Mouse (Mus musculus): ENCODE data around the gene Dnase2b. TPM values are rescaled to one million over a fixed set of nuclear protein-coding genes. Genes with fewer than 3 reads are reported as not detected.

The Dnase2b gene
- not detected for total RNA-seq (2021)

DNA sequence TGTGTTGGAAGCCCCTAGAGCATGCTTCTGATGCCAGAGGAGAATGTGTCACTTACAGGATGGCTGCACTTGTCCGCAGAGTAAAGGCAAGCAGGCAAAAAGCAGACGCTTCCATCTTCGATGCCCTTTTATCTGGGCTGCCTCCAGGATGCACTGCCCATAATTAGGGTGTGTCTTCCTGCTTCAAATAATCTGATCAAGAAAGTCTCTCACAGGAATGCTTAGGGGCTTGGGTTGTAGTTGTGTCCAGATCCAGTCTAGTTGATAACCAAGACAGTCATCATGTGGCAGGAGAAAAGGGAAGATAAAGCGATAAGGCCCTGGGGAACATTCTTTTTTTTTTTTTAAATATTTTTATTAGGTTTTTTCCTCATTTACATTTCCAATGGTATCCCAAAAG, at the start of gene Dnase2b:
Gene Dnase2b (minus strand): TSS at position 101 of the 400 bp plus-strand sequence.
- DNase-seq = no peak

DNA sequence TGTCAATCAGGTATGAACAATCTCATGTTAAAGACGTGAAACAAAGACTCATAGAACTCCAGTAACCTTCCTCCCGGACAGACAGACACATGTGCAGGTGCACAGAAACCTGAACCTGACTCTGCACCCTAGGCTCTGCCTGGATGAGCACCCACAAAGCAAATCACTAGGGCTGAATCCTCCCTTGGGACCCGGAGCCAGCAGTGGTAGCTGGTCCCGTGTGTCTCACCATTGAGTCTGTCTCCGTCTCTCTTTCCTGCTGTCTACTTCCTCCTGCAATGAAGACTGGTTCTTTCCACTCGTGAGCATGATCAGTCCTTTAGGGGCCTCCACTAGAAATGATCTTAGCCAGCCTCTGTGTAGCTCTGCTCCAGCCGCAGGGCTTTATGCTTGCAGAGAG, 46.5 kb upstream of the Dnase2b start:
- no peak for DNase-seq

DNA sequence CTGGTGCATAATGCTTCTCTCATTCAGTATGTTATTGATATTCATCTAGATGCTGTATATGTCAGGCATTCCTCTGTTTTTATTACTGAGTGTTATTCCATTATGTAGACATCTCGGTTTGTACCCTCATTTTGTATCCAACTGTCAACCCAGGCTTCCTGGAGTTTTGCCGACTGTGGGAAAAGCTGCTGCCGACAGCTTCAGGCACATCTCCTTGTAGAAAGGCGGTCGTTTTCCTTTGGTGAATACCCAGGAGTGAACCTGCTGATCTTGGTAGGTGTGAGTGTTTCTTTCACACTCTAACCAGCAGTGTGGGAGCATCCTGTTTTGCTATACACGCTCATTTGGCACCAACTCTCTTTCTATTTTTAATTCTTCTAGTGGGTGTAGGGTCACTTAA, 45.6 kb upstream of the Dnase2b start:
- DNase-seq = no peak

DNA sequence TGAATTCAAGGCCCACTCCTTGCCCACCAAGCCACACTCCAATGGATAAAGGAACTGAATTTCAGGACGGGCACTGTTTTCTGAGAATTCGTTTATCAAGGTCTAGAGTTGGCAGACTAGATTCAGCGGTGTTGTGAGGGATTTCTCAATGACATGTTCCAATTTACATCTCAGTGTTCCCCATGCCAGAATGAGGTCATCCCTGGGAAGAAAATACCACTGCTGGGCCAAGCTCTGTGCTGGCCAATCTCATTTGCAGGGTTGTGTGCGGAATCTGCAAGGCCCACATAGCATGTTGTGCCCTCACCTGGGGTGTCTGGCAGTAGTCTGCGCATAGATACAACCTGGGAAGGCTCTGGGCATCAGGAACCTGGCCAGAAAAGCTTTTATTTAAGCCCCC, 43.9 kb upstream of the Dnase2b start:
- no peak for DNase-seq

DNA sequence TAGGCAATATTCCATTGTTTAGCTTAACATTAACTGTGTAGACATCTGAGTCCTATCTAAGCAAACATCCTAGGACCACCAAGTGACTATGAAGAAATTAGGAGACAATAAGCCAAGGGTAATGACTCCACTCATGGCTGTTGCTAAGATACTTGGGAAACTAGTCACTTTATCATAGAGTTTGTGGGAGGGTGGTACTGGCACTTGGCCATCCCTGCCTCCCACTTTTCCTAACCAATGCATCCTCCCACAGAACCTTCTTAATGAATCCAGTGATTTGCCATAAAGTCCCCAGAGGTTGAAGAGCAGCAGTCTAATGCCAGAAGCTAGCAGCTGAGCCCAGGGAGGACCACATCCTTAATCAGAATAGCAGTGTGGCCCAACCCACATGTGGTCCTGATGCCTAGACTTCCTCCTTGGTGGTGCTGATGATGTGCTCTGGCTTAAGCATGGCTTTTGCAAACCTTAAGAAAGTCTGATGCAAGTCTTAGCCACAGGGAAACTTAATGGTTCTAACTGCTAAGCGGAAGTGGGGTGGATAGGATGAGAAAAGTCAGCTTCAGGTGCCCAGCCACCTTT, 42.8 kb upstream of the Dnase2b start:
- no peak for DNase-seq

DNA sequence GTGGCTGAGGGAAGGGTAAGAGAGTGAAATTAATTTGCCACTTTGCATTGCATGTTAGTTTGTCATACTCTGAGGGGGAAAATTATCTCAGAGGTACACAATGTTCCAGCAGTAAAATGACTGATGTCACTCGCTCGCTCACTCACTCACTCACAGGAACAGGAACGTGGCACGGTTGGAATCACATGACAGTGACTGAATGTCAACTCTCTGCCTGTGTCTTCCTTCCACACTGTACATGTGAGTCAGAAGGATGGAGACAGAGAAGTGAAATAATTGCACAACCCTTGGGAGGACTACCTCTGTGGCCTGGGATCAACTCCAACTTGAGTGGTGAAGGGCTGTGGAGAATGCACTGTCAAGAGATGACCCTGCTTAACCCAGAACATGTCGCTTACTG, 42.0 kb upstream of the Dnase2b start:
- no peak for DNase-seq

DNA sequence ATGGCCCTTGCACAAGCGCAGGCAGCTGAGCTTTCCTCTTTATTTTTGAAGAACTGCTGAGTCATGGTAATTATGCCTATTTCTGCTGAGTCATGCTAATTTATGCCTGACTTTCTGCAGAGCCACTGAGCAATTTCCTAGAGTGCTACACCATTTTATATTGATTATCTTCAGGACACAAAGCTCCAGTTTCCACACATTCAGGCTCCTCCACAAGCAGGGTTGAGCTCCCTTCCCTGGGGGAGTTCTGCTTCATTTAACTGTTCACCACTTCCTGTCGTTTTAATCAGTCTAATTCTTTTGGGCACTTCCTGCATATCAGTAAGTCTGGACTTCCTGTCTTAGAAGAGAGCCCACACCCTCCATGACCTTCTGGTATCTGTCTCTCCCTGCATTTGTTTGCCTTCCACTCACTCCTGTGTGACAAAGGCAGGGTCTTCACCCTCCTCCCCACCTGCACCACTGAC, 39.7 kb upstream of the Dnase2b start:
- no peak for DNase-seq

DNA sequence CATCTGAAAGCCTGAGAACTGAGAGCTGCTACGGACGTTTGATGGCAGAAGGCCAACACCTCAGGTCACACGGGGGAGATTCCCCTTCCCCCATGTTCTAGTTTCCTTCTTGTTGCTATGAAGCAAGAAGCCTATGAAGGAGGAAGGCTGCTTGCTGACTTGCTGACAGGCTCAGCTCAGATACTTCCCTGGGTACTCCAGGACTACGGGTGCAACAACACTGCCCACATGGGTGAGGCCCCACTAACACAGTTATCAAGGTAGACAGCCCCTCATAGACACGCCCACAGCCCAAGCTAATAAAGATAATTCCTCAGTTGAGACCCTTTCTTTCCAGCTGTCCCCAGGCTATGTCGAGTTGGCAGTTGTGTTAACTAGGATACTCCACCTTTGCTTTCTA, 38.3 kb upstream of the Dnase2b start:
- DNase-seq = no peak

DNA sequence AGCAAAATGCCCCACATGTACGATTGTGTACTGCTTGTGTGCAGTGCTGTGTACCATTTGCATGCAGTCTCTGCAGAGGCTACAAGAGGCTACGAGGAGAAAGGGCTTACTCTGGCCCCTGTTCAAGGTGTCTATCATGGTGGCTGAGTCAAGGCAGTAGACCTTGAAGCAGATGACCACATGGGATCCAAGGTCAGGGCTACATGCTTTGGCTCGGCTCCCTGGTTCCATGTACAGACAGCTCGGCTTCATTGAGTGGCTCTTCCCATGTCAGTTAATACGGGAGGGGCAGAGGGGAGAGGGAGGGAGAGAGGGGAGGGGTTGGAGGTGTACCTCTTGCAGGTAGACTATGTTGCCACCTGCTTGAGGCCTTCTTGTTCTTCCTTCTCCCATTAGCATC, 37.0 kb upstream of the Dnase2b start:
- no peak for DNase-seq

DNA sequence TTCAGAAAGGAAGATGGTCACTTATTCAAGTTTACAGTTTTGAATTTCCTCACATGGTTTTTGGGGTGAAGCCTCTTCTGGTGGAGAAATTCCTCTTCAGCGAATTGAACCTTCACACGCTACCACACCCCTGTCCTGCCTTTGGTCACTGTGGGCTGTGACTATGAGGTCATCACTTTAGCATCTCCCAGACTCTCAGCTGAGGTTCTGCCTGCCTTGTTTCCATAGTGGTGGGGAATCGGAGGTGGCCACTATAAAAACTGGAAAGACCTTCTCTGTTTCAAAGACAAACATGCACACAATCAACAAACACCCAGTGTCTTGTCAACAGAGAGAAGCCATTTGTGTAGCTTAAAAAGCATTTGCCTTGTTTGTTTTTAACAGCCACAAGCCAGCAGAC, 35.8 kb upstream of the Dnase2b start, which contains the start of gene 4930503B20Rik:
Gene 4930503B20Rik (minus strand): TSS at position 101 of the 400 bp plus-strand sequence.
- DNase-seq = no peak

DNA sequence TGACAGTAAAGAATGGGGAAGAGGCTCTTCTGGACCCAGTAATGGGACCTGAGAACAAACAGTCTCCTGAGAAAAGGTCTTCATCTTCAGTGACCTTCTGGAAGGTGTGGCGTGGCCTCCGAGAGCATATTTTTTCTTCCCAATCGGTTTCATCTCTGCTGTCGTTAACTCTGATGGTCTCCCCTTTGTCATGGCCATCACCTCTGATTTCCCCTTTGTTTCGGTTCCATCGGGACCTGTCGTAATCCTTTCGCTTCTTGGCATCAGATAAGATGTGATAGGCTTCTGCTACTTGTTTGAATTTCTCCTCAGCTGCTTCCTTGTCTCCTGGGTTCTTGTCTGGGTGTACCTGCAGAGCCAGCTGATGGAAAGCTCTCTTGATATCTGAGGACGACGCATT, 35.3 kb upstream of the Dnase2b start:
- DNase-seq = no peak

DNA sequence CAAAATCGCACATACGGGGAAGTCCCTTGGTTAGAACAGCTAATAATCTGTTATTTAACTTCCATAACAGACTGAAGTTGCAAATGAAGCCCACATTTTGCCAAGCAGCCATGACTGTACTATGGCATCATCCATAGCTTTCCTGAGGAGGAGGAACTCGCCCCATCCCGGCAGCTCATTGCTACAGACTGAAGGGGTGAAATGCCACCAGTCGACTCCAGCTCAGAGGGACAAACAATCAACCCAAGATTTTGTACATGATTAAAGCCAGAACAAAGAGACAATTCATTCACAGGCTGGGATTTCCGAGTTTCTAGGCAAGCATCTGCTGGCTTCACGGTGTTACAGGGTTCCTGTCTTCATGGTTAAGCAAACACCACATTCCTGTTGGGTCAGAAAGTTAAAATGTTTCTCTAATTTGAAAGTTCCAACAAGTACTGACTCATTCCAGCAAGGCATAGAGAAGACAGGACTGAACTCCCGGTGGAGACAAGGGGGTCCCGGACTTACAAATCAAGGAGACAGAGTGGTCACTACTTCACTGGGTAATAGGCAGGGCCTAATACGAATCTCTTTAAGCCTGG, 34.0 kb upstream of the Dnase2b start:
- DNase-seq = no peak

DNA sequence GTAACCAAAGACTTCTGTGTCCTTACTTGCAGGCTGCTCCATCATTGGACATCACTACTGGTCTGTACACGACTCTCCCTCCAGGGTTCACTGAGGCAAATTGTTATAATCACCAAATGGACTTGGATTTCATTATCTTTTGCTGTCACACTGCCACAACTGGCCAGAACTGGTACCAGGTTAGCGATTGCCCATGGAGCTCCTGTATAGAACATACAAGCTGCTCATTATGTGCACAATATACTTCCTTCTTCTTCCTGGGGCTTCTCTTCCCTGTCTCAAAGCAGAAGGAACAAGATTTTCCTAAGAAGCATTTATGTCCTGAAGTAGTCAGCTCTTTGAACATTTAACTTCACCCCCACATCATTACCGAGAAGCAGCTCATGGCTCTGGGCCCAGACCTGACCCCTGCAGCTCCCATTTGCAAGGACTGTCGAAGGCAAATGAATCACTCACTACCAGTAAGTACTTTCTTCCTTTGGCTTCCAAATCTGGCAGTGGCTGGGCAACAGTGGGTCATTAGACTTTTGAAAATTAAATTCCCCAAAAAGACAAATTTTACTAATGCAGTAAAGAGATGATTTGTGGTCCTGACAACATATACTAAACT, 26.5 kb upstream of the Dnase2b start:
- no peak for DNase-seq

DNA sequence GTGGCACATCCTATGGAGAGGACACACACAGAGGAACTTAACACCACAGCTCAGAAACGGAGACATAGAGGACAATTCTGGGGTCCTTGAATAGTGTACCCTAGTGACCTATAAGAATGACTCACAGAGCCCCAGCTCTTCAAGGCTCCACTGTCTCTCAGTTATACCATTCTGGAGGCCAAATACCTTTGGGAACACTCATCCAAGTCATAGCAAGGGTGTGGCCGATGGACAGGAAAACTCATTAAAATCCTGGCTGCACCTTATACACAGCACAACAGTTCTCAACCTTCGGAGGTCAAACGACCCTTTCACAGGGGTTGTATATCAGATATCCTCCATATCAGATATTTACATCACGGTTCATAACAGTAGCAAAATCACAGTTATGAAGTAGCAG, 17.1 kb upstream of the Dnase2b start:
- DNase-seq = no peak

DNA sequence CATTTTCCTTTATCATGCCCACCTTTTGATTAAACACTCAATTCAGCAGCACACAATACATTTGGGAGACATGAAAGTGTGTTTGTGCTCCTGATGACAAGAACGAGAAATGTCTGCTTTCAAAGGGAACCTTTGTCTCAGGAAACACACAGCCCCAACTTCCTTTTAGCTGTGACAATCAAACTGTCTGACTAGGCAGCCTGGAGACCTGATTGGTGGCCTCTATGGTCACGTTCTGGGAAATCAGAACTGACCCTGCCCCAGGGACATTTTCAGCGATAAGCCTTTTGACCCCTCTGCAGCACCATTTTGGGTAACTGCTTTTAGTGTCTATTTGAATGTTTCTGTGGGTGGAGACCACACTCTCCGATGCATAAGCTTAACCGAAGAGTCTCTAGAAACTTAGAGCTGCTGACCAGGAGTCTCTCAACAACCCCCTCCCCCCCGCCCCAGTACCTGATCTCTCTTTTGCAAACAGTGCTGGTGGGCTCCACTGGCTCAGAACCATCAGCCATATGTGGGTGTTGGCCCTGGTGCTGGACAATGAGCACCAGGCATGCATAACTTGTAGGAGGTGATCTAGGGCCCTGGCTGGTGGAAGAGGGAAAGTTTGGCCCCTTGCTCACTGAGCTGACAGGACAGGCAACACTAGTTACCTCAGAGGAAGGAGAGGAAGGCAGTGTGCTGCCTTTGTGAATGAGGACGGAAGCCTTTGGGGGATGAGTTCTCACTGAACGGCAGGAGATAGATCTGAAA, 13.0 kb upstream of the Dnase2b start:
- DNase-seq = no peak

DNA sequence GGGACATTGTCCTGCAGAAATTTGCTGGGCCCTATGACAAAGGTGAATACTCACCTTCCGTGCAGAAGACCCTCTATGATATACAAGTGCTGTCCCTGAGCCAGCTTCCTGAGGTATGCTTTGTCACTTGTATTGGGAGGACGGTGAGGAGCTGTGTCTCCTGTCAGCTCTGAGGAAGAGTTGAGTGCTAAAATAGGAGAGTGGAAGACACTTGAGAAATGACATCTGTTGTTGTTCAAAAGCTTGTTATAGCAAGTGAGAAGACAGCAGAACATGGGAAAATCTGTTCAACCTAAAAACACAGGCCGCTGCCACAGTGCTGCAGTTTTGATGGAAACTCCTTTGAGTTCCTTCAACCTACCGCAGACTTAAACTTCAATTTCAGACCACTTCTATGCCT, 10.4 kb upstream of the Dnase2b start:
- DNase-seq = no peak

DNA sequence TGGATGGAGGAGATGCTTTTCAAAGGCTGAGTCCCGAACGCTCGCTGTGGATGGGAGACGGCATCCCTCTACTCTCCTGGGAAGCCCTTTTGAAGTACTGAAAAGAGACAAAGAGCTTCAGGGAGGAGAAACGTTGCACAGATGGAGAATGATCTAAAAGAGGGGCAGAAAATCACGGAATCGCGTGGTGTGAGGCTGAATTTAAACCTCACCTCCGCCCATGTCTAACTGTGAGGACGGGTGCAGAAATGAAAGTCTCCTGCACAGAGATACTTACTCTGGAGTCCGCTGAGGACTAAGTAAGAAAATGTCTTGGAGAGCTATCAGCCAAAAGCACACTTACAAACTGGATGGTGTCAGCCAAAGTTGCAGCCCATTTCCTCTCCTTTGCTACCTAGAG, 6.6 kb upstream of the Dnase2b start:
- DNase-seq = no peak

DNA sequence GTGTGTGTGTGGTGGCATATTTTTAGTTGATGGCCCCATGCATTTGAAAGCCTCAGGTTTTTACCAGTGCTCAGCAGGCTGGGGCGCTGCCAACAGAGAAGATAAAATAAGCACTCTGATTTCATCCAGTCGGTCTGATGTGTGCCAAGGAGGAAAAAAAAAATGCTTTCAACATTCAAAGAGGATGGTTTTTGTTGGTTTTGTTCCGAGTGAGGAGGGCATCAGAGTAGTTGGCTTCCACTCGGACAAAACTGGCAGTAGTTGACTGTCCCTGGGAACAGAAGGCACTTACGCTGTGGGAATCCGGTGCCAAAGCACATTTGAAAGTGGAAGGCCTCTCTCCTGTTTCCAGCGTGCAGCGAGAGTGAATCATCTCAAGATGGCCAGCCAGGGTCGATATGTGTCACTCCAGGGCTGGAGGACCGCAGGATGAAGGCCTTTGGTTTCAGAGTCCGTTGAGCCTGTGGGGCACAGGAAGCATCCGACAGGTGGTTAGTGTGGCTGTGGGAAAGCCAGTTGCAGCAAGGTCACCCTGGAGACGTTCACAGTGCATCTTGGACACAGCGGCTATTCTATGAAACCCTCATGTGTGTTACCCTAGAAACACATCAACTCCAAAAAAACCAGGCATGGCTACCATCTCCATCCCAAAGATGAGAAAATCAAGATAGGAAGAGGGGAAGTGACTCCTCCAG, 5.3 kb upstream of the Dnase2b start:
- DNase-seq = peak; percentile 54

DNA sequence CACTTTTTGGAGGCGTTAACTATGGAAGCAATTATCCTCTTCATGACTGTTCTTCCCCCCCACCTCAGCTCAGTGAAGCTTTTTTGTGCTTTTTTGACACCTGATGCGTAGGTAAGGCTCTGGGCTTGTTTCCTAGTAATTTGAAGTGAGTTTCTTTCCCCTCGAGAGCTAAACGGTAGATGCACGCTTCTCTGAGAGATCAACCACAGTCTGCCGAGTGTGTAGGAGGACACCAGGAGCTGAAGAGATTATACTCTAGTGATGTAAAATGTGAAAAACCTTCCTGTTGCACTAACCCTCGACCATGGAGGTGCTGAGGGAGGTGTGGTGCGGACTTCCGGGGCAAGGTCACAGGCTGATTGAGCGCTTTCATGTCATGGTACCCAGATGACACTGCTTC, 4.7 kb upstream of the Dnase2b start:
- DNase-seq = no peak

DNA sequence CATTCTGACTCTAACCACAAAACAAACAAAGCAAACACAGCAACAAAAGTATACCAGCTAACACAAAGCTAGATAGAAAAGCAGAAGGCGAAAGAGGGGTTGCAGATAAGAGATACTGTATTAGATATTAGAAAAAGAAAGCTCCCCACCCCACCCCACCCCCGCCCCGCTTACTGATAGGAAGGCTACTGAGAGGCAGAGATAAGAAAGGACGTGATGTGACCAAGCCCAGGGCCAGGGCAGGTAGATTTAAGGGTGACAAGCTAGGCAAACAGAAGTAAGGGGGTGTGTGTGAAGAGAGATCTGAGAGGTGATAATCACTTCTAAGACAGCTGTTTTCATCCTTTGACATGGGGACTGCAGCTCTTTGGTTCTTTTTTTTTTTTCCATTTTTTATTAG, 3.0 kb upstream of the Dnase2b start:
- no peak for DNase-seq

DNA sequence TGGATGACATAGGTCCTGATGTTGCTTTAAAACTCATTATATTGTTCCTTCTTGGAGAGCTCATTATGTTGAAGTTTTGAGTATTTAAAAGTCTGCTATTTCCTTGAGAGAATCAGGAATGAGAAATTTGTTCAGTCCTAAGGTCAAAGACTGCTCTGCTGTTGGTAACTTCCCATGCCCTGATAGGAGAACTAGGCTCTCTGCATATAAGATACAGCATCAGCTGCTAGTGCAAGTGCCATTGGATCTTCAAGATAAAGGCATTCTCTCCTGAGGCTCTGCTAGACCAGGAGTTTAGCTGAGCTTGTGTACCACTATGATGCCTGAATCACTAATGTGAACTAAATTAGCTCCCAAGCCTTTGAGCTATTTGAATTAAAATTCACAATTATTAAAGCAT, 2.5 kb upstream of the Dnase2b start:
- DNase-seq = no peak

DNA sequence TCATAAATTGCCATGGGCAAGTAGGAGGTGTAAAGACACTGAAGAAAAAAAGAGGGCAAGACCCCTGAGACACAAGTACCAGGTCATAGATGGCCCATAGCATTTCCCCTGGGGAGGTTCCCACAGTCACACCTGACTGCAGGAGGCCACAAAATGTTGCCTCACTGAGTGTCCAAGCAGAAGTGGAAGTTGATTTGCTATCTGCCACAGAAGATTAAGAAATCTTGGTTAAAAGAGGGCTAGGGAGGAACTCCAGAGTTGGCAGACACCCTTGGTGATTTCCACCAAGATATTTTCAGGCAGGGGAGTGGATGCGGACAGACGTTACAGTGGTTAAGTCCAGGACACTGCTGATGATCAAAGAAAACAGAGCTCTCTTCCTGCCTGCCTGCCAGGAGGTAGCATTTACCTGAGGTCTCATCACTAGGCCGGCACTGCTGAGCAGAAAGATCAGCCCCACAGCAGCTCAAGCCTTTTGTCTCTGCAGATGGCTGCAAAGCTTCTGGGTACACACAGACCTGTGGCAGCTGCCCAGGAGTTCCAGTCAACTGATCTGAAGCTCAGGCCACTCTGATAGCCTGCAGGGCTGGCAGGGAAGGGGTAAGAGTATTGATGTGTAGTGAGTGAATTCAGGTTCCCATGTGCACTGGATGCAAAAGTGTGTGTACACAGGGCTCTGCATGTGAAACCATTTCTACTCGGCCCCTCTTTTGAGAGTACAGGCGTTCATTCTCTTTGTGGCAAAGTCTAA, 1.3 kb upstream of the Dnase2b start:
- DNase-seq = no peak

All from heart, postnatal 4 days (tissue).